Mouse (Mus musculus) heart, adult 2 months (tissue): ENCODE measurements around the gene Usp50. TPM values are rescaled to one million over a fixed set of nuclear protein-coding genes. Genes with fewer than 3 reads are reported as not detected.

Experiments used
- DNase-seq, 2 experiments: peaks; one replicate each; pipeline ENCODE4 v3.0.0; 2021
- H3K27ac ChIP-seq: fragments of 200-600 bp; 2 replicates; pipeline ENCODE4 v1.8.1; 2022
- H3K27me3 ChIP-seq: fragments of 200-500 bp; 2 replicates; pipeline ENCODE4 v1.6.1; 2012; ENCODE audit warnings: mild to moderate bottlenecking, low read length, inconsistent platforms, mixed read lengths; ENCODE audit not compliant: control insufficient read depth, insufficient read depth
- H3K36me3 ChIP-seq: fragments of 200-500 bp; 2 replicates; pipeline ENCODE4 v1.6.1; 2012; ENCODE audit warnings: low read length, inconsistent platforms; ENCODE audit not compliant: control insufficient read depth, insufficient read depth
- H3K4me1 ChIP-seq: fragments of 200-500 bp; 2 replicates; pipeline ENCODE4 v1.6.1; 2011; ENCODE audit warnings: low read length; ENCODE audit not compliant: control insufficient read depth, insufficient read depth
- H3K4me3 ChIP-seq: fragments of 200-600 bp; 2 replicates; pipeline ENCODE4 v1.8.1; 2022
- H3K79me2 ChIP-seq: fragments of 200-500 bp; replicated peaks from 2 replicates; pipeline ENCODE4 v1.6.1; 2012; ENCODE audit warnings: mild to moderate bottlenecking, inconsistent platforms, low read length, moderate library complexity, mixed read lengths; ENCODE audit not compliant: control insufficient read depth, insufficient read depth
- H3K9ac ChIP-seq: fragments of 200-500 bp; 2 replicates; pipeline ENCODE4 v1.6.1; 2012; ENCODE audit warnings: low read depth, mild to moderate bottlenecking, control low read depth, inconsistent platforms, low read length, mixed read lengths
- CTCF ChIP-seq: fragments of 200-600 bp; IDR thresholded peaks from 2 replicates; pipeline ENCODE4 v1.8.1; 2022; ENCODE audit warnings: antibody characterized with exemption, mild to moderate bottlenecking, moderate library complexity
- EP300 ChIP-seq: fragments of 200-500 bp; IDR thresholded peaks from 2 replicates; pipeline ENCODE4 v1.6.1; 2011; ENCODE audit warnings: low read depth, low read length, control low read depth; ENCODE audit not compliant: insufficient read depth
- POLR2A ChIP-seq: fragments of 200-500 bp; IDR thresholded peaks from 2 replicates; pipeline ENCODE4 v1.6.1; 2011; ENCODE audit warnings: mild to moderate bottlenecking, low read depth, low read length, control low read depth; ENCODE audit not compliant: insufficient read depth
- whole genome bisulfite sequencing: fragments of 180-500 bp; shearing (Covaris S2); methylation state at CpG from one replicate; pipeline ENCODE4 v1.1.7; 2018; 5-methylcytosine and 5-hydroxymethylcytosine counted together
- intact Hi-C: fragments of 180-260 bp; cut with DNase I; formaldehyde crosslinking; loops from one replicate; pipeline ENCODE4 v1.15.1; 2025
- polyA plus RNA-seq: library from polyadenylated mRNA; depleted of rRNA; stranded (reverse); fragments of >200 nt; gene quantifications from 2 replicates; pipeline ENCODE4 v1.2.3, GENCODE M21; 2012
- total RNA-seq, 2 experiments: library from RNA; stranded (reverse); gene quantifications; 2 replicates each; pipeline ENCODE4 v1.2.3; 2021

Usp50 gene
- total and polyA plus RNA-seq, 3 experiments, result 1.5 TPM; not detected in 2

DNA sequence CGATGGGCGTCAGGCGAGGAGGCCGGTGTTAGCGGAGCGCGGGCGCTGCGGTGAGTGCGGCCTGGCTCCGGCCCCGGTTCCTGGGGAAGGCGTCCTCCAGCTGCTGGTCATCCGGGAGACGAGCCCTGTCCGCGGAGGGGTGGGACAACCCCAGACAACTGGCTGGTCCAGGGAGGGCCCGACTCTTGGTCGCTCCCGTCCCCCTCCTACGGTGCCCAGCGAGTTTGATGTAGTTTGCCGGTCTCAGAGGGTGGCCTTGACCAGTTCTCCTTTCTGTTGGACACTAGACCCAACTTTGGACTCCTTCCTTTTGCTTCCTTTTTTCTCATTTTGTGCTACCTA, 75.9 kb downstream of the Usp50 start:
- Histone ChIP-seq H3K27me3 (no peaks in the 10 kb centered on the region), H3K4me1 (peaks cover 3% of the 10 kb centered on the region), H3K36me3 (peaks cover 3% of the 10 kb centered on the region; the same call in 1 of the 2 replicates), H3K9ac (peak overlapping the region; percentile 86), H3K27ac (peak overlapping the region; percentile 90), H3K4me3 (peak overlapping the region; percentile 89), H3K79me2 (peaks cover 3% of the 10 kb centered on the region; the same call in 1 of the 2 replicates)
- WGBS, result 0% methylated on average over 21 of the region's 23 CpGs
- DNase-seq, result no peak
- TF ChIP-seq POLR2A (no peak), CTCF (no peak)
- intact Hi-C loops, result loop anchor here (1.0 kb wide), 1 partner anchor 32 kb away; no protein-coding TSS in a partner anchor

DNA sequence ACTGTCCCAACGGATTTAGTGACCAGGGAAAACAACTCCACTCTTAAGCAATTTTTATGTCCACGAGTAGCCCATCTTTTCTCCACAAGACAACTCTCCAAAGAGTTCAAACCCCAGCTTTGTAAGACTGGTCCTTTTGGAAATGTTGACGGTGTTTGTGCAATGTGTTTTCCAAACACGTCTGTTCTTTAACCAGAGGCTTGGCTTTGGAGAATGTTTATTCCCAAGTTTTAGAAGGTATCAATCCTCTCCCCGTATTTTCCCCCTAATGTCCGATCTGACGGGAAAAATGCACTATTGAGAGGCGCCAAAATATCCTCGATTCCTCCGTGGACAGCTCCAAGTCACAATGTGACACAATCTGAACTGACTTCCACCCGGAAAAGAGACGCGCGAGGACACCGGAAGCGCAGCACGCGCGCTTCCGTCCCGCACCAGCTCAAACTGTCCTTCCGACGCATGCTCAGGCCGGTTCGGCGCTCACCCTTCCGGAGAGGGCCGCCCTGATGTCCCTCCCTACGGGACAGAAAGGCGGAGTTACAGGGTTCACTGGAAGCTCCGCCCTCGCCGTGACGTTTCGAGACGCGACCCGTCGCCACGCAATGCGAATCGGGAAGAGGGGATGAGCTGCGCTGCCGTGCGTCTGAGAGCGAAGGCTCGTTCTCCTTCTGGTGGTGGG, 76.4 kb downstream of the Usp50 start, which contains the start of gene Usp8:
Usp8 (plus strand) TSS at position 570 of the 679 bp plus-strand sequence.
- Histone ChIP-seq H3K4me1 (peaks cover 3% of the 10 kb centered on the region), H3K27me3 (no peaks in the 10 kb centered on the region), H3K79me2 (peaks cover 3% of the 10 kb centered on the region; the same call in 1 of the 2 replicates), H3K27ac (peak within 1 kb of the TSS; percentile 90), H3K9ac (peak within 1 kb of the TSS; percentile 86), H3K4me3 (peak within 1 kb of the TSS; percentile 89), H3K36me3 (peaks cover 3% of the 10 kb centered on the region; the same call in 1 of the 2 replicates)
- TF ChIP-seq CTCF (0 out of 2 replicates have a peak, but pooled peaks have one; percentile 9), EP300 (peak; percentile 85; the same call in 1 of the 2 replicates), POLR2A (peak; percentile 97)
- WGBS, result 2% methylated on average over 47 of the region's 47 CpGs
- intact Hi-C loops, result loop anchor here (1.0 kb wide), 1 partner anchor 32 kb away; no protein-coding TSS in a partner anchor
- peak; percentile 98 to 99 for DNase-seq

DNA sequence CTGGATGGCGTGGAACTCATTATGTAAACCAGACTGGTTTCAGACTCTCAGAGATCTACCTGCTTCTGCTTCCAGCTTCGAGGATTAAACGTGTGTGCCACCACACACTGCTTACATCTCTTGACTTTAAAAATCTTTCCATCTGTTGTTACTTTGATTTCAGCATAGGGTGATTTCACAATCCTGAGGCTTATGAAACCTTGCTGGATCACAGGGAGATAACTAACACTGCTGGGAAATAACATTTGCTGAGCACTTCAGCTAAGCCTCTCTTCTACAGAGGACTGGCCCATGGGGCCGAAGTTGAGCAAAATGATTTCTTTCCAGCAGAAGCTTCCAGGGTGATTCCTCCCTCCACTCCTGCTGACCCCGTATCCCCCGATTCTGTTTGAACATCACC, 88.0 kb downstream of the Usp50 start:
- H3K27ac ChIP-seq, result no peak overlapping the region; the same call in 1 of the 2 replicates
- peak in 1 of 2 experiments; percentile 8 for DNase-seq
- H3K9ac ChIP-seq, result no peak overlapping the region
- TF ChIP-seq EP300, result no peak
- no peak for TF ChIP-seq CTCF
- TF ChIP-seq POLR2A, result no peak
- no peaks in the 10 kb centered on the region for H3K4me1 ChIP-seq
- H3K36me3 ChIP-seq, result no peaks in the 10 kb centered on the region
- no peaks in the 10 kb centered on the region for H3K79me2 ChIP-seq
- 0 out of 2 replicates have a peak, but pooled peaks cover 1% of the 10 kb centered on the region for H3K27me3 ChIP-seq
- 71% methylated on average over 6 of the region's 6 CpGs for WGBS
- intact Hi-C loops, result no loop called here
- H3K4me3 ChIP-seq, result no peak overlapping the region

DNA sequence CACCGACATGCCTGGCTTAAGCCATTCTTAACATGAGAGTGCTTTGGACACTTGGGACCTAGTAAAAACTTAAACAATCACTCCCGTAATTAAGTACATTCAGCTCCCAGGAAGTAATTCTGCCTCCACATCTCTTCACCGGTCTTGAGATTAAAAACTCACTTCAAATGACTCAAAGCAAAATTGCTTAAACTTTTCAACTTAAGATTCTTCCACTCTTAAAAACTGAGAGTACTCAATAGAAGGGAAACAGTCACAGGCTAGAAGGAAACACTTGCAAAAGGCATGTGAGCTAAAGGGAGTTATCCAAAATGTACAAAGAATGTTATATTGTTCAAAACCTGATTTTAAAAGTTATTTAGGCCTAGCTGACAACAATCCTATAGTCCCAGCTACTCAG, 92.0 kb downstream of the Usp50 start:
- Histone ChIP-seq H3K27ac (no peak overlapping the region), H3K4me3 (no peak overlapping the region), H3K9ac (no peak overlapping the region), H3K79me2 (no peaks in the 10 kb centered on the region), H3K27me3 (0 out of 2 replicates have a peak, but pooled peaks cover 1% of the 10 kb centered on the region), H3K4me1 (no peaks in the 10 kb centered on the region), H3K36me3 (no peaks in the 10 kb centered on the region)
- DNase-seq, result no peak
- no peak for TF ChIP-seq CTCF
- intact Hi-C loops, result no loop called here
- 75% methylated on average over 3 of the region's 3 CpGs for WGBS

DNA sequence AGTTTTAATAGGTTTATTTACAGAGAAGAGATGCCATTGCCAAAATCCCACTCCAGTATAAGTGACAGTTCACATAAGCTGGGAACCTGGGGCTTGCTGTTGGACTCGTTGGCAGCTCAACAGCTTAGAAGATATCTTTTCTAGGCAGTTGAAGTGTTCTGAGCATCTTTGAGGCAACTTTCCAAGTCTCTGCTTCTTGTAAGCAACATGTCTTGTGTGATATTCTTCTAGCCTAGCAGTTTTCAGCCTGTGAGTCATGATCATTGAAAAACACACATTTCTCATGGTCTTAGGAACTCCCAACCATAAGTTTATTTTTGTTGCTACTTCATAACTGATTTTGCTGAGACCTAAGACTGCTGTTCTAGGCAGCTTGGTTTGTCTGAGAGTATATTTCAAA, 100.3 kb downstream of the Usp50 start:
- Histone ChIP-seq H3K27ac (peak overlapping the region; percentile 72), H3K4me1 (peaks cover 10% of the 10 kb centered on the region), H3K9ac (no peak overlapping the region), H3K4me3 (no peak overlapping the region), H3K36me3 (peaks cover 15% of the 10 kb centered on the region), H3K79me2 (no peaks in the 10 kb centered on the region), H3K27me3 (no peaks in the 10 kb centered on the region)
- TF ChIP-seq POLR2A (no peak), CTCF (no peak), EP300 (no peak)
- WGBS, result 45% methylated on average over 1 of the region's 1 CpGs
- DNase-seq, result no peak
- intact Hi-C loops, result no loop called here

DNA sequence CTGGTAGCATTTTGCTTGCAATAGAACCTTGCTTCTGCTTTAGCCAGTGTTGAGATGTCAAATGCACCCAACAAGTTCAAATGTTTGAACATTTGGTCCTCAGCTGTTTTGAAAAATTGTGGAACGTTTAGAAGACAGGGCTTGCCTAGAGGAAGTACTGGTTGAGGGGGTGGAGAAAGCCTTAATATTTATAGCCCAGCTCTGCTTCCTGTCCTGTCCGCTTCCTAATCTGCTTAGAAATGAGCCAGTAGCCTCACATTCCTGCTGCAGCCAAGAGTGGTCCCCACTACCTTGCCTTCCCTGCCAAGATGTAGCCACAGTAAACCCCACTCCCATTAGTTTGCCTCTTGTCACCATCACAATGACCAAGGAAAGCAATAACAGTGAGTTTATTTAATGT, 100.9 kb downstream of the Usp50 start:
- H3K4me1 ChIP-seq, result peaks cover 13% of the 10 kb centered on the region
- TF ChIP-seq CTCF (no peak), EP300 (no peak), POLR2A (peak; percentile 62; the same call in 1 of the 2 replicates)
- H3K9ac ChIP-seq, result no peak overlapping the region
- H3K27ac ChIP-seq, result peak overlapping the region; percentile 72
- peaks cover 2% of the 10 kb centered on the region for H3K79me2 ChIP-seq
- intact Hi-C loops, result no loop called here
- peak overlapping the region; percentile 10 for H3K4me3 ChIP-seq
- 13% methylated on average over 2 of the region's 2 CpGs for WGBS
- DNase-seq, result peak; percentile 27 to 29
- peaks cover 17% of the 10 kb centered on the region for H3K36me3 ChIP-seq
- H3K27me3 ChIP-seq, result no peaks in the 10 kb centered on the region
